In genomic region chr10:7870571-7871315, GRCm38 (mm10) we compare ENCODE assay signal across 9 mouse cellular contexts. TPM values are rescaled to one million over a fixed set of nuclear protein-coding genes. Genes with fewer than 3 reads are reported as not detected.
DNase-seq lines count a peak whose midpoint lies in the region; ATAC-seq and TF ChIP-seq lines count a peak whose summit lies in the region.
"Had no signal": no experiment of that assay in that cellular context is flagged by ENCODE, and none has a peak within 500 bp of the region (broad histone marks: within the 10 kb centered on the region; RNA-seq: fewer than 3 reads in every experiment).

No protein-coding gene starts in this region.

- H3K4me1 ChIP-seq in liver, embryonic 12.5 days, result no peaks in the 10 kb centered on the region
- no peaks in the 10 kb centered on the region for H3K4me1 ChIP-seq in lung, postnatal 0 days (ENCODE audit: insufficient read depth, low read depth, low read length)

- H3K4me2 ChIP-seq in liver, embryonic 12.5 days, result no peak overlapping the region
- H3K4me2 ChIP-seq in lung, postnatal 0 days (replicated peaks; ENCODE audit: low read depth, low read length), result no peak overlapping the region
- H3K4me2 ChIP-seq: heart, embryonic 13.5 days had no signal

- ATAC-seq in liver, embryonic 12.5 days, result no peak
- ATAC-seq in lung, postnatal 0 days, result no peak

- no peak for TF ChIP-seq EP300 in lung, postnatal 0 days (IDR thresholded peaks at IDR 0.05)

- WGBS in liver, embryonic 12.5 days (ENCODE audit: insufficient replicate concordance), result 58% methylated on average over 11 of the region's 11 CpGs
- 60% methylated on average over 11 of the region's 11 CpGs for WGBS in lung, postnatal 0 days

- DNase-seq in liver (peak; percentile 46), MN1 (ENCODE audit: low spot score) (peak; percentile 35)
- DNase-seq in embryo, embryonic 11 days, result peak; percentile 41
- DNase-seq in heart, postnatal 4 days, result peak; percentile 50
- peak; percentile 16 for DNase-seq in lung, postnatal 0 days (ENCODE audit: low spot score)
- DNase-seq in thymus, postnatal 14 days, result peak; percentile 67
- no peak for DNase-seq in urinary bladder, postnatal 14 days (ENCODE audit: low spot score)

- H3K4me3 ChIP-seq in liver, embryonic 12.5 days, result no peak overlapping the region
- no peak overlapping the region for H3K4me3 ChIP-seq in lung, postnatal 0 days (ENCODE audit: low read depth, low read length)
- H3K4me3 ChIP-seq: heart, embryonic 13.5 days had no signal

- no peaks in the 10 kb centered on the region for H3K36me3 ChIP-seq in liver, embryonic 12.5 days
- H3K36me3 ChIP-seq in lung, postnatal 0 days (ENCODE audit: insufficient read depth, low read length), result no peaks in the 10 kb centered on the region
- H3K36me3 ChIP-seq: heart, embryonic 13.5 days had no signal

- H3K9me3 ChIP-seq in liver, embryonic 12.5 days (replicated peaks), result no peaks in the 10 kb centered on the region; the same call in 1 of the 2 replicates
- H3K9me3 ChIP-seq in lung, postnatal 0 days (ENCODE audit: low read length), result no peaks in the 10 kb centered on the region
- H3K9me3 ChIP-seq: heart, embryonic 13.5 days had no signal

- peaks cover 37% of the 10 kb centered on the region for H3K27me3 ChIP-seq in liver, embryonic 12.5 days (replicated peaks)
- H3K27me3 ChIP-seq in lung, postnatal 0 days (replicated peaks; ENCODE audit: insufficient read depth, low read length), result peaks cover 17% of the 10 kb centered on the region; the same call in 1 of the 2 replicates

- H3K9ac ChIP-seq in liver, embryonic 12.5 days, result no peak overlapping the region
- no peak overlapping the region for H3K9ac ChIP-seq in lung, postnatal 0 days (replicated peaks; ENCODE audit: low read depth)
- H3K9ac ChIP-seq: heart, embryonic 13.5 days had no signal

- peak; percentile 61 for TF ChIP-seq CTCF in lung, postnatal 0 days (IDR thresholded peaks at IDR 0.05)

- H3K27ac ChIP-seq in liver, embryonic 12.5 days, result no peak overlapping the region
- H3K27ac ChIP-seq in lung, postnatal 0 days (ENCODE audit: low read length), result no peak overlapping the region
- H3K27ac ChIP-seq: heart, embryonic 13.5 days had no signal

RNA-seq across cellular contexts. Expression of gene Zc3h12d, which starts 38.5 kb away (rescaled TPM):
- 0.07 and 0.14 TPM in 2 replicates for polyA plus RNA-seq in liver, embryonic 12.5 days (2016; fragmentation: Nextera tagmentation; extraction: Ambion mirVana)
- total RNA-seq in heart, postnatal 4 days (2021), result under 1 TPM; 0.20 to 0.26 TPM
- polyA plus RNA-seq in lung, postnatal 0 days (2015; fragmentation: Nextera tagmentation; extraction: Ambion mirVana), result 0.39 and 0.40 TPM in 2 replicates
